Mouse (Mus musculus): ENCODE results near the gene Pomgnt2. TPM values are rescaled to one million over a fixed set of nuclear protein-coding genes. Genes with fewer than 3 reads are reported as not detected.

Pomgnt2 gene
- polyA plus RNA-seq, 1 experiment, result 16.7 TPM

DNA sequence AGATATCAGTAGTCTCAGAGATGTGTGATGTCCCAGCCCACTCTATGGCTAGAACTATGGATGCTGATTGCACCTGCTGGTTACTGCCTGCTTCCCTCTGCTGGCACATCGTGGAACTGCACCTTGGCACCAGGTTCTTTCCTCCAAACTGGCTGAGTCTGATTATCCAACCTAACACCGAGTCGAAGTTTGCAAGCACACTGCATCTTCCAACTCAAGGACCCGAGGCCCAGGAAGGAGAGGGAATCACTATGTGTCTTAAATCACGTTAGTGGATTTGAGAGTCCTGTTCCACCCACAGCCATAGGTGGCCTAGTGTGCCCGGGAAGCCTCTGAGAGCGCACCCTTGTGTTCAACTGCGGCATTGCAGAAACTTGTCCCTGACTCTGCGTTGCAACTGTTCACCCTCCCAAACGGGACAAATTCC lies 17.3 kb upstream of the Pomgnt2 start:
- H3K27ac ChIP-seq (ENCODE audit: insufficient read depth, low read depth, low read length), result no peak overlapping the region
- H3K4me1 ChIP-seq (ENCODE audit: control insufficient read depth, insufficient read depth, low read length), result peaks cover 6% of the 10 kb centered on the region
- TF ChIP-seq CTCF (conservative IDR thresholded peaks at IDR 0.05; ENCODE audit: insufficient read depth, insufficient read length, low read depth, low read length), result peak; percentile 78
- TF ChIP-seq POLR2A (IDR thresholded peaks at IDR 0.05; ENCODE audit: low read depth, low read length), result no peak
- DNase-seq, result peak; percentile 81
- no peaks in the 10 kb centered on the region for H3K36me3 ChIP-seq (ENCODE audit: control insufficient read depth, insufficient read depth, low read length)
- H3K27me3 ChIP-seq (replicated peaks; ENCODE audit: control insufficient read depth, insufficient read depth, low read length), result no peaks in the 10 kb centered on the region
- WGBS, result 7% methylated on average over 10 of the region's 10 CpGs
- no peak overlapping the region for H3K4me3 ChIP-seq (ENCODE audit: insufficient read depth, low read depth, low read length)

DNA sequence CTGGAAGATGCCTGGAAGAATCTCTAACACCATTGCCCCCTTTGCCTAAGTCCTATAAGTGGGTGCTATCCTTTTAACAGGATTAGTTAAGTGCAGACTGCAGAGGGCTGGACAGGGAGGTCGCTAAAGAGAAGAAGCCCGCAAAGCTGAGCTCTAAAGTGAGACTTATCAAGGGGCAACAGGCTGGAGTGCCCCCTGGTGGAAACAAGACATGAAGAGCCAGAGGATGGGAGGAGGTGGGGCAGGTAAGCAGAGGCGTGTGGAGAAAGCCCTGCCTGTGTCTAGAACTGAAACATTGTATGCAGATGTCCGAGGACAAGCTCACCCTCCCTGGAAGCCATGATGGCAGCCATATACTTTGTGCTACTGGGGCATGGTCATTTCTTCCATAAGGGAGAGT lies 16.7 kb upstream of the Pomgnt2 start:
- DNase-seq, result no peak
- Histone ChIP-seq H3K27ac (ENCODE audit: insufficient read depth, low read depth, low read length) (no peak overlapping the region), H3K4me3 (ENCODE audit: insufficient read depth, low read depth, low read length) (no peak overlapping the region), H3K4me1 (ENCODE audit: control insufficient read depth, insufficient read depth, low read length) (peaks cover 4% of the 10 kb centered on the region; the same call in 1 of the 2 replicates), H3K36me3 (ENCODE audit: control insufficient read depth, insufficient read depth, low read length) (no peaks in the 10 kb centered on the region), H3K27me3 (replicated peaks; ENCODE audit: control insufficient read depth, insufficient read depth, low read length) (no peaks in the 10 kb centered on the region)
- no peak for TF ChIP-seq POLR2A (IDR thresholded peaks at IDR 0.05; ENCODE audit: low read depth, low read length)
- peak; percentile 23; the same call in 1 of the 2 replicates for TF ChIP-seq CTCF (conservative IDR thresholded peaks at IDR 0.05; ENCODE audit: insufficient read depth, insufficient read length, low read depth, low read length)
- WGBS, result 78% methylated on average over 4 of the region's 4 CpGs

GRCm38 (mm10) chr9:122012816-122013215 lies 15.9 kb upstream of the Pomgnt2 start:
- Histone ChIP-seq H3K27me3 (replicated peaks; ENCODE audit: control insufficient read depth, insufficient read depth, low read length) (no peaks in the 10 kb centered on the region), H3K36me3 (ENCODE audit: control insufficient read depth, insufficient read depth, low read length) (no peaks in the 10 kb centered on the region), H3K4me3 (ENCODE audit: insufficient read depth, low read depth, low read length) (no peak overlapping the region), H3K4me1 (ENCODE audit: control insufficient read depth, insufficient read depth, low read length) (peaks cover 4% of the 10 kb centered on the region; the same call in 1 of the 2 replicates), H3K27ac (ENCODE audit: insufficient read depth, low read depth, low read length) (no peak overlapping the region)
- no peak for TF ChIP-seq CTCF (conservative IDR thresholded peaks at IDR 0.05; ENCODE audit: insufficient read depth, insufficient read length, low read depth, low read length)
- TF ChIP-seq POLR2A (IDR thresholded peaks at IDR 0.05; ENCODE audit: low read depth, low read length), result no peak
- WGBS, result 83% methylated on average over 2 of the region's 2 CpGs
- no peak for DNase-seq

DNA sequence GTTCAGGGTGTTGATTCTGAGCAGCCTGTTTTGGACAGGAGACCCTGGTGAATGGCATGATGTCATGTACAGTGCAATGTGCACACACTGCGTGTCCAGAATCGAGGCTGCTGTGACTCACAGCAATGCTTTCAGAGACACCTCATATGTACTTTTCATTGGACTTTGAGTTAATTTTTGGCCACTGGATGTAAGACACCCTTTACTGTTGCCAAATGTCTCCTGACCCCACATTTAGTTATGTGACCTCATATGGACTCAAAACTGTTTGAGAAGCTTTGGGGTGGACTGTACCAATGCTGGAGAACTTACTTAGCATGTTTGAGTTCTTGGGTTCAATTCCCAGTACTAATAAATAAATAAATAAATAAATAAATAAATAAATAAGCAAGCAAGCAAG lies 13.8 kb upstream of the Pomgnt2 start:
- WGBS, result 87% methylated on average over 2 of the region's 2 CpGs
- DNase-seq, result no peak
- TF ChIP-seq POLR2A (IDR thresholded peaks at IDR 0.05; ENCODE audit: low read depth, low read length) (no peak), CTCF (conservative IDR thresholded peaks at IDR 0.05; ENCODE audit: insufficient read depth, insufficient read length, low read depth, low read length) (no peak)

GRCm38 (mm10) chr9:122008876-122009275 lies 12.0 kb upstream of the Pomgnt2 start:
- no peak overlapping the region for H3K4me3 ChIP-seq (ENCODE audit: insufficient read depth, low read depth, low read length)
- H3K27ac ChIP-seq (ENCODE audit: insufficient read depth, low read depth, low read length), result no peak overlapping the region
- DNase-seq, result no peak
- 52% methylated on average over 2 of the region's 2 CpGs for WGBS
- no peaks in the 10 kb centered on the region for H3K4me1 ChIP-seq (ENCODE audit: control insufficient read depth, insufficient read depth, low read length)
- TF ChIP-seq POLR2A (IDR thresholded peaks at IDR 0.05; ENCODE audit: low read depth, low read length), result no peak
- TF ChIP-seq CTCF (conservative IDR thresholded peaks at IDR 0.05; ENCODE audit: insufficient read depth, insufficient read length, low read depth, low read length), result no peak
- no peaks in the 10 kb centered on the region for H3K36me3 ChIP-seq (ENCODE audit: control insufficient read depth, insufficient read depth, low read length)
- H3K27me3 ChIP-seq (replicated peaks; ENCODE audit: control insufficient read depth, insufficient read depth, low read length), result no peaks in the 10 kb centered on the region

More for the DNA sequence above, 13.8 kb upstream of the Pomgnt2 start:
- Histone ChIP-seq H3K4me1 (ENCODE audit: control insufficient read depth, insufficient read depth, low read length) (no peaks in the 10 kb centered on the region), H3K27ac (ENCODE audit: insufficient read depth, low read depth, low read length) (no peak overlapping the region), H3K36me3 (ENCODE audit: control insufficient read depth, insufficient read depth, low read length) (no peaks in the 10 kb centered on the region), H3K27me3 (replicated peaks; ENCODE audit: control insufficient read depth, insufficient read depth, low read length) (no peaks in the 10 kb centered on the region), H3K4me3 (ENCODE audit: insufficient read depth, low read depth, low read length) (no peak overlapping the region)

GRCm38 (mm10) chr9:122006609-122007008 lies 9.7 kb upstream of the Pomgnt2 start:
- no peaks in the 10 kb centered on the region for H3K36me3 ChIP-seq (ENCODE audit: control insufficient read depth, insufficient read depth, low read length)
- peak; percentile 30 for DNase-seq
- H3K4me3 ChIP-seq (ENCODE audit: insufficient read depth, low read depth, low read length), result no peak overlapping the region
- no peaks in the 10 kb centered on the region for H3K4me1 ChIP-seq (ENCODE audit: control insufficient read depth, insufficient read depth, low read length)
- TF ChIP-seq CTCF (conservative IDR thresholded peaks at IDR 0.05; ENCODE audit: insufficient read depth, insufficient read length, low read depth, low read length) (no peak), POLR2A (IDR thresholded peaks at IDR 0.05; ENCODE audit: low read depth, low read length) (no peak)
- no peaks in the 10 kb centered on the region for H3K27me3 ChIP-seq (replicated peaks; ENCODE audit: control insufficient read depth, insufficient read depth, low read length)
- H3K27ac ChIP-seq (ENCODE audit: insufficient read depth, low read depth, low read length), result no peak overlapping the region
- WGBS, result 10% methylated on average over 7 of the region's 7 CpGs

- H3K36me3 ChIP-seq (ENCODE audit: control insufficient read depth, insufficient read depth, low read length), result no peaks in the 10 kb centered on the region
- TF ChIP-seq POLR2A (IDR thresholded peaks at IDR 0.05; ENCODE audit: low read depth, low read length) (no peak), CTCF (conservative IDR thresholded peaks at IDR 0.05; ENCODE audit: insufficient read depth, insufficient read length, low read depth, low read length) (no peak)
- no peak for DNase-seq
- H3K4me1 ChIP-seq (ENCODE audit: control insufficient read depth, insufficient read depth, low read length), result no peaks in the 10 kb centered on the region
- no peak overlapping the region for H3K4me3 ChIP-seq (ENCODE audit: insufficient read depth, low read depth, low read length)
- no peak overlapping the region for H3K27ac ChIP-seq (ENCODE audit: insufficient read depth, low read depth, low read length)
- 90% methylated on average over 2 of the region's 2 CpGs for WGBS
- H3K27me3 ChIP-seq (replicated peaks; ENCODE audit: control insufficient read depth, insufficient read depth, low read length), result no peaks in the 10 kb centered on the region
Measured at GRCm38 (mm10) chr9:122006175-122006574, 9.3 kb upstream of the Pomgnt2 start.

All from kidney, adult 2 months (tissue).